Mouse (Mus musculus): ENCODE measurements around the gene Nrgn.

Gene Nrgn

GRCm38 (mm10) chr9:37554279-37554678 is 1.6 kb upstream of the Nrgn start:
- no peak for DNase-seq

DNA sequence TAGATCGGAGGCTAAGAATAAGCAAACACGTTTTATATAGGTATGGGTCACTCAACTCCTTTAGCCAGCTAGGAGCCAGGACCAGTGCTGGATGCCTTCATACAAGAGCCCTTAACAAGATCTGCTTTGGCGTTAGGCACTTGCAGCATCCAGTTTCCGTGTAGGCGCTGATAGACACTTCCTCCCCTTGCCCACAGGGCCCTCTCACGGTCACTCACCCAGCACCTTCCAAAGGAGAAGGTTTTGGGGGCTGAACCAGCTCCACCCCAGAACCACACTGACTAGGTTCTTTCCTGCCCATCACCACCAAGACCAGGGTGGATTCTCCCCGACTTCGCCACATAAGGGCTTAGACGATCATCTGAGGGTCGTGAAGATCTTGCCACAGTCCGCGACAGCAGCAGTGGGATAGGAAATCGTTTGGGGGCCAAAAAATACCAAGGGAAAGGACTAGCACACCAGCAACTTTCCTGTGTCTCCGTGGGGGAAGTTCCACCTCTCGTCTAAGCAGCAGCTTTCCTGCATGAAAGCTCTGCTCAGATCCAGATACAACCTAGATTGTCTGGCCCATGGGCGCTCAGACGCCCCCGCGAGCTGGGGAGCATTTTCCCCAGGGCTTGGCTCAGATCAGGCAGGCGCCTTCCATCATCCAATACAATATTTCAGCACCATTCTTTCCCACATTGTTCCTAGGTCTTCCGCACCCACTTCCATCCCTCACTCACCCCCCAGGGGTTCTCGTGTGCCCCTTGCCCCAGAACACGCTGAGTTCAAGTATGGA is 763 bp downstream of the Nrgn start:
- no peak for DNase-seq

DNA sequence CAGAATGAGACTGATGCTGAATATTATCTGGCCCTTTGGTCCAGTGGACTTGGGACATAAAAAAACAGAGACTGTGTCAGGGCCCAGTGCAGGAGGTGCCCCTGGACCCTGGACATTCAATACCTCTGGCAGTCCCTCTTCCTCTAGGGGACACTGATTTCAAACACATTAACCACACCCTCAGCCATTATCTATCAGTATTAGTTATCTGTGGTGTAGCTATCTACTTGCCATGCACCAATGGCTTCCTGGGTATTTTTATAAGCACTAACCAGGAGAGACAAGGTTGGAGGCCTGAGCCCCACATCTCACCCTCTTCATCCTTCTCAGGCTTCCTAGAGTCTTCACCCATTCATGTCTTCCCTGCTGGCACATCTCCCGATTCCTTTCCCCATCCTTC is 2.3 kb downstream of the Nrgn start:
- DNase-seq = no peak

DNA sequence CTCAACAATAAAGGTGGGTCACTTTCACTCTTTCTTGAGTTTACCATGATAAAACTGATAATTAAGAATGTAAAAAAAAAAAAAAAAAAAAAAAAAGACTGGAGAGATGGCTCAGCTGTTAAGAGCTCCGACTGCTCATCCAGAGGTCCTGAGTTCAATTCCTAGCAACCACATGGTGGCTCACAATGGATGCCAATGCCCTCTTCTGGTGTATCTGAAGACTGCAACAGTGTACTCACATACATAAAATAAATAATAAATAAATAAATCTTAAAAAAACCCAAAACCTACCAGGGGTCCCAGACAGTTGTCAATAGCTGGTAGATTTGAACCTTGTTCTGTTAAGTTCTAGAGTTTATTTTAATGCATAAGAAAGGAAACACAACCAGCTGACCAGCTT is 5.8 kb downstream of the Nrgn start:
- peak; percentile 32 for DNase-seq

- DNase-seq = no peak
Measured at GRCm38 (mm10) chr9:37545847-37546452, 6.8 kb downstream of the Nrgn start.

DNA sequence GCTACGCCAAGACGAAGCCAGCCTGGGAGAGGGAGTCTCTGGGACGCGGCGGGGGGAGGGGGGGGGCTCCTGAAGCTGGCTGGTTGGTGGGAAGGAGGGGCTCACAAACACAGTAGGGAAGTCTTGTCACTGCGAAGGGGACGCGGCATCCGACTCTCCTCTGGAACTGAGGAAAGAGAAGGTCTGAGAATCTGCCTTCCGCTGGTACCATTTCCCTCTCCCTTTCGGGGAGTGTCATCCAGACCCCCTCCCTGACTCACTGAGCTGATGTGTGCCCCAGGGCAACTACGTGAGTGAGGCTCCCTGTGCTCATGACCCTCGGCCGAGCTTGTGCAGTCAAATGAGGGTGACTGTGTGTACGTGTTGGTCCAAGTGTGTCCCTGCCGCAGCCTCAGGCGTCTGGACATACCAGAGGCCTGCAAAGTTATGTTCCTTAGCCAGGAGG is 7.5 kb downstream of the Nrgn start:
- no peak for DNase-seq

- peak; percentile 85 for DNase-seq
Measured at GRCm38 (mm10) chr9:37544447-37545165, 8.1 kb downstream of the Nrgn start.

GRCm38 (mm10) chr9:37543869-37544440 is 8.7 kb downstream of the Nrgn start:
- DNase-seq = no peak

- DNase-seq = peak; percentile 32
Measured at GRCm38 (mm10) chr9:37541851-37542642, 10.7 kb downstream of the Nrgn start.

DNA sequence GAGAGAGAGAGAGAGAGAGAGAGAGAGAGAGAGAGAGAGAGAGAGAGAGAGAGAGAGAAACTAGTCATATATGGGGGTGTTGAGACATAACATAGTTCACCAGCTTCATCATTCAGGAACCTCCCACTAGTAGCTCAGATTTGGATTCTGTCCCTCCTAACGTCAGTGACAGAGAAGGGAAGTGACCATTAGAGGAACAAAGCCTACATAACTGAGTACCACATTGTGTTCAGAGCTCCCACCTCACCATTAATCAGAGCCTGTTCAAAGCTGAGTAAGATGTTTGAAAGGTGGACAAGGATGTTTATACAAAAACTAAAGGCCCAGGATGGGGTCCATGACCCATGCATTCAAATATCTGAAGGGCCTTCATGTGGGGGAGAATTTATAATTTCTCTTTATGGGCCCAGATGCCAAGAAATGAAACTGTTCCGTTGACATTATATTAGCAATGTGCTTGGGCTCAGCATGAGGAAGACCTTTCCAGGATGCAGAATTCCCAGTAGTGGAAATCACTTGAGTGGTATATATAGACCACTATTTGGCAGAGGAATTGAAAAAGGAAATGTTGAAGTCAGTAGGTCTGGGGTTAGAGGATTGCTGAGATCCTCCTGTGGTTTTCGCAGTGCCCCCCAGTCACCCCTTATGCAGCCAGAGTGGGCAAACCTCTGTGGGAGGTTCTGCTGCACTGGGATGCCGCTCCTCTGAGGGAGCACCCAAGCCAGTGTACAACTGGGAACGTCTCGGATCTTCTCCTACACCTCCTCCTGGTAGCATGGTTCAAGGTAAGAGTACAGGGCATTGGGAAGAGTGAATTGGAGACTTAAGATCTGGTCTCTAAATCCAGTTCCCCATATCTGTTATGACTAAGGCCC is 11.8 kb downstream of the Nrgn start:
- peak; percentile 41 for DNase-seq

- DNase-seq = no peak
Measured at GRCm38 (mm10) chr9:37540226-37540625, 12.5 kb downstream of the Nrgn start.

- DNase-seq = peak; percentile 44
Measured at GRCm38 (mm10) chr9:37539170-37540025, 13.3 kb downstream of the Nrgn start, which contains the start of gene Vsig2. Gene Vsig2, plus strand, starts transcription at chr9:37539255.

- peak; percentile 42 for DNase-seq
Measured at GRCm38 (mm10) chr9:37537658-37538250, 14.9 kb downstream of the Nrgn start.

GRCm38 (mm10) chr9:37536851-37537250 is 15.9 kb downstream of the Nrgn start:
- DNase-seq = no peak

DNA sequence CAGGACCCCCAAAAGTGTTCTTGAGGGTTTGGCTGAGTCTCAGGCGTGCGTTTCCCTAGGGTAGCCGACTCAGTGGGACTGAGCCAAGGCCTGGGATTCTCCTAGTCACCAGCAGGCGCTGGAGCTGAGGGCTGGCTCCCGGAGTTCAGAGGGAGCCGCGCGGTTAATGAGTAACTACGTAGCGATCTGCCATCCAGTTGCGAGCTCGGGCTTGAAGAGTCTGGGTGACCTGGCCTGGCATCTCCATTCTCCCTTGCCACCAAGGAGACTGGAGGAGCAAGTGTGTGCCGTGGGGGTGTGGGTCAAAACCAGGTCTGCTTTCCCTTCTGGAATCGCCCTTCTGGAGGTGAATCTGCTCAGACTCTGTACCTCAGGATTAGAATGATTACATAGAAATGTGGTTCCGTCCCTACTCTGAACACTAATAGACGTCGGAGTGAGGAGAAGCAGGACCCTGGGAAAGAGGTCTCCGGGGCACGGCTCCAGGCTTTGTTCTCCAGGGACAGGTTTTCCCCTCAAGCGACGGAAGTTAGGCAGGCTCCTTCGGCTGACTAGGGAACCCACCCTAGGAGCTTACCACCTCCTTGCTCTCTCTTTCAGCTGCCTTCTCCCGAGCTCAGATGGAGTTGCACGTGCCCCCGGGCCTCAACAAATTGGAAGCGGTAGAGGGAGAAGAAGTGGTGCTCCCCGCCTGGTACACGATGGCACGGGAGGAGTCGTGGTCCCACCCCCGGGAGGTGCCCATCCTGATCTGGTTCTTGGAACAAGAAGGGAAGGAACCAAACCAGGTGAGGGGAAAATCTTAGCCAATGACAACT is 21.6 kb downstream of the Nrgn start:
- peak; percentile 86 for DNase-seq

- DNase-seq = peak; percentile 93
Measured at GRCm38 (mm10) chr9:37530031-37530887, 22.4 kb downstream of the Nrgn start.

DNA sequence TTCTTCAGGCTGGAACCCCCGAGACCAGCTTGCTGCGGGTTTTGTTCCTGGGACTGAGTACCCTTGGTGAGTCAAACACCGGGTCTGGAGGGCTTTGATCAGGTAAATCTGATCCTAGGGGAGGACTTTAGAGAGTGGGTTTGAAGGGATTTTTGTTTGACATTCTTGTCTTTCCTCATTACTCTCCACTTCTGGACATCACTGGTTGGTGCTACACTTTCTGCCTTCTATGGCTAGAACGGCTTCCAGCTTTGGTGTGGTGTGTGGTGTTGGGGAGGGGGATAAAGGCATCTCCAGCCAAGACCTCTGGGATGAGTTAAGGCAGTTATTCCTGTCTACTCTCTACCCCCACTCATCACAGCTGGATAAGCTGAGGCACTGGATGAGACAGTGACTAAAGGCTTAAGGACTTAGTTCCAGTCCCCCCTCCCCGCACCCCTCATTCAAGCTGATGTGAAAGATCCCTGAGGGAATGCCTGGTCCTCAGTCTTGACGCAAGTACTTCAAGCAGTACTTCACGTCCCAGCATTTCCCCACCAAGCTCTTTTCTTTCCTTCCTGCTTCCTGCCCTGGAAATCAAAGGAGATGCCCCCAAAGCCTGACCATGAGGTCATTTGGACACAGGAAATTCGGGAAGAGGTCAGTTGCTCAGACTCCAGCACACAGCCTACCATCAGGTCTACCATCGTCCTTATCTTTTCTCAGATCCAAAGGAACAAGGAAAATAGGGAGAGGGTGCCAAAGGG is 24.3 kb downstream of the Nrgn start:
- peak; percentile 54 for DNase-seq

All from lung, postnatal 10 days (tissue).